Mouse (Mus musculus): ENCODE measurements around the gene Smarcd1. TPM values are rescaled to one million over a fixed set of nuclear protein-coding genes. Genes with fewer than 3 reads are reported as not detected.
A peak's percentile ranks its signal among the peaks of the same experiment; 100 is the strongest.

The Smarcd1 gene
- polyA plus RNA-seq, 1 experiment: 36.8 TPM

GRCm38 (mm10) chr15:99711491-99711890 lies 9.6 kb downstream of the Smarcd1 start:
- no peak for TF ChIP-seq POLR2A (IDR thresholded peaks at IDR 0.05; ENCODE audit: low read depth, low read length)
- TF ChIP-seq CTCF (IDR thresholded peaks at IDR 0.05; ENCODE audit: borderline replicate concordance, insufficient read depth, low read length): no peak
- H3K4me3 ChIP-seq (ENCODE audit: insufficient read depth, low read length): no peak overlapping the region
- no peaks in the 10 kb centered on the region for H3K4me1 ChIP-seq (ENCODE audit: control insufficient read depth, insufficient read depth, low read length)
- H3K27ac ChIP-seq (ENCODE audit: insufficient read depth, low read length): no peak overlapping the region

GRCm38 (mm10) chr15:99712666-99713559 lies 11.0 kb downstream of the Smarcd1 start:
- Histone ChIP-seq H3K27ac (ENCODE audit: insufficient read depth, low read length) (no peak overlapping the region), H3K4me3 (ENCODE audit: insufficient read depth, low read length) (no peak overlapping the region), H3K4me1 (ENCODE audit: control insufficient read depth, insufficient read depth, low read length) (no peaks in the 10 kb centered on the region)
- TF ChIP-seq CTCF (IDR thresholded peaks at IDR 0.05; ENCODE audit: borderline replicate concordance, insufficient read depth, low read length) (no peak), POLR2A (IDR thresholded peaks at IDR 0.05; ENCODE audit: low read depth, low read length) (no peak)

GRCm38 (mm10) chr15:99713569-99713968 lies 11.6 kb downstream of the Smarcd1 start:
- no peak overlapping the region for H3K4me3 ChIP-seq (ENCODE audit: insufficient read depth, low read length)
- TF ChIP-seq POLR2A (IDR thresholded peaks at IDR 0.05; ENCODE audit: low read depth, low read length) (no peak), CTCF (IDR thresholded peaks at IDR 0.05; ENCODE audit: borderline replicate concordance, insufficient read depth, low read length) (no peak)
- no peaks in the 10 kb centered on the region for H3K4me1 ChIP-seq (ENCODE audit: control insufficient read depth, insufficient read depth, low read length)

GRCm38 (mm10) chr15:99714206-99714605 lies 12.3 kb downstream of the Smarcd1 start:
- no peak for TF ChIP-seq POLR2A (IDR thresholded peaks at IDR 0.05; ENCODE audit: low read depth, low read length)
- TF ChIP-seq CTCF (IDR thresholded peaks at IDR 0.05; ENCODE audit: borderline replicate concordance, insufficient read depth, low read length): no peak
- no peaks in the 10 kb centered on the region for H3K4me1 ChIP-seq (ENCODE audit: control insufficient read depth, insufficient read depth, low read length)
- H3K4me3 ChIP-seq (ENCODE audit: insufficient read depth, low read length): no peak overlapping the region
- H3K27ac ChIP-seq (ENCODE audit: insufficient read depth, low read length): no peak overlapping the region

More at GRCm38 (mm10) chr15:99713569-99713968, 11.6 kb downstream of the Smarcd1 start:
- H3K27ac ChIP-seq (ENCODE audit: insufficient read depth, low read length): no peak overlapping the region

GRCm38 (mm10) chr15:99714858-99715257 lies 12.9 kb downstream of the Smarcd1 start:
- H3K27ac ChIP-seq (ENCODE audit: insufficient read depth, low read length): no peak overlapping the region
- H3K4me1 ChIP-seq (ENCODE audit: control insufficient read depth, insufficient read depth, low read length): no peaks in the 10 kb centered on the region
- H3K4me3 ChIP-seq (ENCODE audit: insufficient read depth, low read length): no peak overlapping the region
- TF ChIP-seq CTCF (IDR thresholded peaks at IDR 0.05; ENCODE audit: borderline replicate concordance, insufficient read depth, low read length): peak; percentile 71; the same call in 1 of the 2 replicates
- no peak for TF ChIP-seq POLR2A (IDR thresholded peaks at IDR 0.05; ENCODE audit: low read depth, low read length)

- Histone ChIP-seq H3K4me3 (ENCODE audit: insufficient read depth, low read length) (no peak overlapping the region), H3K27ac (ENCODE audit: insufficient read depth, low read length) (no peak overlapping the region), H3K4me1 (ENCODE audit: control insufficient read depth, insufficient read depth, low read length) (no peaks in the 10 kb centered on the region)
- TF ChIP-seq CTCF (IDR thresholded peaks at IDR 0.05; ENCODE audit: borderline replicate concordance, insufficient read depth, low read length): no peak
- TF ChIP-seq POLR2A (IDR thresholded peaks at IDR 0.05; ENCODE audit: low read depth, low read length): no peak
Measured at GRCm38 (mm10) chr15:99715361-99715865, 13.5 kb downstream of the Smarcd1 start.

- Histone ChIP-seq H3K27ac (ENCODE audit: insufficient read depth, low read length) (no peak overlapping the region), H3K4me3 (ENCODE audit: insufficient read depth, low read length) (no peak overlapping the region), H3K4me1 (ENCODE audit: control insufficient read depth, insufficient read depth, low read length) (no peaks in the 10 kb centered on the region)
- TF ChIP-seq POLR2A (IDR thresholded peaks at IDR 0.05; ENCODE audit: low read depth, low read length) (no peak), CTCF (IDR thresholded peaks at IDR 0.05; ENCODE audit: borderline replicate concordance, insufficient read depth, low read length) (no peak)
Measured at GRCm38 (mm10) chr15:99715982-99716746, 14.2 kb downstream of the Smarcd1 start.

- no peaks in the 10 kb centered on the region for H3K4me1 ChIP-seq (ENCODE audit: control insufficient read depth, insufficient read depth, low read length)
- no peak overlapping the region for H3K27ac ChIP-seq (ENCODE audit: insufficient read depth, low read length)
- no peak overlapping the region for H3K4me3 ChIP-seq (ENCODE audit: insufficient read depth, low read length)
- TF ChIP-seq POLR2A (IDR thresholded peaks at IDR 0.05; ENCODE audit: low read depth, low read length): no peak
- TF ChIP-seq CTCF (IDR thresholded peaks at IDR 0.05; ENCODE audit: borderline replicate concordance, insufficient read depth, low read length): no peak
Measured at GRCm38 (mm10) chr15:99716814-99717213, 14.9 kb downstream of the Smarcd1 start.

- TF ChIP-seq CTCF (IDR thresholded peaks at IDR 0.05; ENCODE audit: borderline replicate concordance, insufficient read depth, low read length) (no peak), POLR2A (IDR thresholded peaks at IDR 0.05; ENCODE audit: low read depth, low read length) (no peak)
- Histone ChIP-seq H3K4me3 (ENCODE audit: insufficient read depth, low read length) (no peak within 1 kb of the TSS), H3K27ac (ENCODE audit: insufficient read depth, low read length) (no peak within 1 kb of the TSS), H3K4me1 (ENCODE audit: control insufficient read depth, insufficient read depth, low read length) (no peaks in the 10 kb centered on the region)
Measured at GRCm38 (mm10) chr15:99717386-99718334, 15.7 kb downstream of the Smarcd1 start, which contains the start of gene Gpd1. Gpd1 (plus strand) TSS chr15:99717515.

Data from embryonic fibroblast, embryonic 13.5 days (primary cell).